Mouse (Mus musculus) ES-Bruce4 (cell line): ENCODE results near the gene Atg7.

Experiments
- CTCF ChIP-seq: IDR thresholded peaks from one replicate; pipeline ENCODE4 v1.8.1; 2011; ENCODE audit warnings: low read depth, low read length
- POLR2A ChIP-seq: IDR thresholded peaks from one replicate; pipeline ENCODE4 v1.8.1; 2011; ENCODE audit warnings: low read length; ENCODE audit not compliant: insufficient read depth

- TF ChIP-seq POLR2A = no peak
- no peak for TF ChIP-seq CTCF
Observed at GRCm38 (mm10) chr6:114856501-114856900, 213.6 kb downstream of the Atg7 start.
